Mouse (Mus musculus) urinary bladder, postnatal 0 days (tissue): ENCODE data around the gene Vmn2r109. TPM values are rescaled to one million over a fixed set of nuclear protein-coding genes. Genes with fewer than 3 reads are reported as not detected.

Source experiments
- polyA plus RNA-seq: library from polyadenylated mRNA; unstranded; fragments of >200 nt; fragmentation: Nextera tagmentation; extraction: Ambion mirVana; gene quantifications from 2 replicates; pipeline ENCODE4 v1.2.1, GENCODE M21; 2015

Gene Vmn2r109
- polyA plus RNA-seq: not detected in 2 replicates

GRCm38 (mm10) chr17:20564656-20565055, at the start of gene Vmn2r109:
Gene Vmn2r109 (minus strand): TSS chr17:20564756.

GRCm38 (mm10) chr17:20596323-20596722, 31.8 kb upstream of the Vmn2r109 start, which contains the start of gene Vmn2r110:
Gene Vmn2r110 (minus strand): TSS chr17:20596423.

GRCm38 (mm10) chr17:20497858-20498257, 66.7 kb downstream of the Vmn2r109 start, which contains the start of gene Vmn1r225:
Gene Vmn1r225 (plus strand): TSS chr17:20498158.

Other genes starting within 250 kb of the Vmn2r109 start
- not detected in 2 replicates for gene Vmn2r107, start 219.5 kb downstream of the Vmn2r109 start, polyA plus RNA-seq
- gene Vmn1r224, start 150.6 kb downstream of the Vmn2r109 start, polyA plus RNA-seq: not detected in 2 replicates
- not detected in 2 replicates for gene Vmn2r108, start 83.4 kb downstream of the Vmn2r109 start, polyA plus RNA-seq
- not detected in 2 replicates for gene Vmn1r225, start 66.6 kb downstream of the Vmn2r109 start, polyA plus RNA-seq
- 0.01 TPM in 1 of 2 replicates, not detected in the other for gene Vmn2r110, start 31.7 kb upstream of the Vmn2r109 start, polyA plus RNA-seq
- not detected in 2 replicates for gene Fpr-rs3, start 60.1 kb upstream of the Vmn2r109 start, polyA plus RNA-seq
- not detected in 2 replicates for gene Vmn1r226, start 118.1 kb upstream of the Vmn2r109 start, polyA plus RNA-seq
- not detected in 2 replicates for gene Vmn1r227, start 165.1 kb upstream of the Vmn2r109 start, polyA plus RNA-seq
- not detected in 2 replicates for gene Vmn1r228, start 221.4 kb upstream of the Vmn2r109 start, polyA plus RNA-seq
- gene Vmn1r229, start 246.8 kb upstream of the Vmn2r109 start, polyA plus RNA-seq: not detected in 2 replicates